Mouse (Mus musculus): ENCODE measurements around the gene Cdh7.
"Not testable (repeated sequence)": the region's sequence is repeated elsewhere in the genome, so short reads cannot be mapped to it uniquely, and the experiment has no call there.

The Cdh7 gene

DNA sequence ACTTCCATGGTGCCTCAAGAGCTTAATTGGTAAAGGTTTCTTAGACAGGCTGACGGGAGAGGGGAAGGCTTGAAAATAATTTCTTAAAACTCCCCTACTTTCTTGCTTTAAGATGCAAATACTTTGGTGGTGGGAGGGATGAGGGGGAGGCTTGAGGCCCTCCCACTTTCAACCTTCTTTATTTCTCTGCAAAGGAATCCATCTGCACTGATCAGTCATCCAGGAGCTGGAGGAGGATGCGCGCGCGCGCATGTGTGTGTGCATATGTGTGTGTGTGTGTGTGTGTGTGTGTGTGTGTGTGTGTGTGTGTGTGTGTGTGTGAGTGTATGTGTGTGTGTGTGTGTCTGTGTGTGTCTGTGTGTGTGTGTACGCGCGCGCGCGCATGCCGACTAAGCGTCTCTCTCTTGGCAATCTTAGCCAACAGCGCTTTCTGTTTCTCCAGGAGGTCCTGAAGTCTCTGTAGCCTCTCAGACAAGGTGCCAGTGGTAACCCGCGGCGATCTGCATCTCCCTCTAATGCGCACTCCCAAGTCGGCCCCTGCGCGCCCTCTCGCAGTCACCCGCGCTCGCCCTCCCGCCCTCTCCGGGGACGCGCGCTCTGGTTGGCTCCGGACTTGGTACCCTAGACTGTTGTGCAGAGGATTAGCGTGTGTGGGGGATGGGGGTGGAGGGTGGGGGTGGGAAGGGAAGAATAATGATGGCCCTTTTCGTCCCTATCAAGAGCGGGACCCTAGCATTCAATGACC lies at the start of gene Cdh7:
Cdh7 (plus strand) TSS at position 368 of the 745 bp plus-strand sequence.
- DNase-seq (ENCODE audit: low spot score), result no peak

DNA sequence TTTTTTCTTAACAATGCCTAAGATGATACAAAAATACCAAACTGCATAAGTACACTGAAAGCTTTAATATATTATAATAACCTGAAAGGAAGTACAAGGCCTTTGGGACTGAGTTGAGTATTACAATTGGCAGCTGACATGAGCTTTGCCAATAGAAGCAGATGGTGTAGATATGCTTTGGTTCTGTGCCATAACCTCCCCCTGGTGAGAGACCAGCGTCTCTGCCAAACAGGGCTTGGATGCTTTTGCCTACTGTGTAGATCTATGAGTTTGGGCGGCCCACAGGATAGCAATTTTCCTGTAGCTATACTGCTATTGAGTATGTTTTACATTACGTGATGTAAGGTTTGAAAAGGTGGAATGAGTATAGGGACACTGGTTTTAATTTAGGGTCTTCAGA lies 49.6 kb upstream of the Cdh7 start:
- no peak for DNase-seq (ENCODE audit: low spot score)

DNA sequence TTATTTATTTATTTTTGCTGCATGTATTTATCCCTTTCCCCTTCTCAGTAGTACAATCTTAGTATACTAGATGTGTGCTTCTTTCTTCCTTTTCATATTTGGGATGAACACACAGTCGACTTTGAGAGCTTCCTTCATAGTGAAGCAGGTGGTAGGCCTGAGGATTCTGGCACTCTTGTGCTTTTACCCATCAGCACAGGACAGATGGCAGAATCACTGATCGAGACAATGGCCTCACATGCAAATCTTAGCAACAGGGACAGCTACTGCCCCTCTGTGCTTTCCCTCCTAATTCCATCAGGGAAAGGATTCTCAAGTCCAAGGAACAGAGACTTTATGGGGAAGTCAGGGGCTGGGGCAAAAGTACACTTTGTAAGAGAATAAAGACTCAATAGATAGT lies 33.7 kb upstream of the Cdh7 start:
- DNase-seq (ENCODE audit: low spot score), result no peak

DNA sequence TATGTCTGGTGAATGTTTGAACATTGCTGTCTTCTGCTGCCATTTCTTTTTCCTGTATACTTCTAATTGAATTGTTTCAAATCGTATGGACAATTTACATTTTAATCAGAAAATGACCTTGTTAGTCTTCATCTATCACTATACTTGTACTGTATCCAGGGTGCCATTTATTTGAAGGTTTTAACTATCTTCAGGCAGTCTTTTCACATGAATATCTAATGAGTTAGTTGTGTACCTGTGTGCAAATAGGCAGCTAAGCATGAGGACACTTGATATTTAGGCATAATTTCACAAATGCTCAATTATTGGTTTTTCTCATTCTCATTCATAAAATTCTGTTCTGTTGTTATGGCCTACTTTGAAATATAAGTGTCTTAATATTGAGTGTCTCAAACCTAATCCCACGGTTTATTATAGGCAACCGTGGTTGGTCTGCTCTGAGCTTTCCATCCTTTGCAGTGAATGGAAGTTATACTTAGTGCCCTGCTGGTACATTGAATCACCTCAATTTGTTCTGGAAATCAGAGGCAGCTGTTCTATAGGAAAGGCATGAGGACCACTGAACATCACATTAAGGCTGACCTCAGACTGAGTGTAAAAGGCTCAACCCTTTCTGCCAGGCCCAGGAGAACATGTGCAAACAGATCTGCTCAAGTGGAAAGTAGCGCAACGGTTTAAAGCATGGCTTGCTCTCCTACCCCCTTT lies 10.4 kb upstream of the Cdh7 start:
- DNase-seq (ENCODE audit: low spot score), result no peak

DNA sequence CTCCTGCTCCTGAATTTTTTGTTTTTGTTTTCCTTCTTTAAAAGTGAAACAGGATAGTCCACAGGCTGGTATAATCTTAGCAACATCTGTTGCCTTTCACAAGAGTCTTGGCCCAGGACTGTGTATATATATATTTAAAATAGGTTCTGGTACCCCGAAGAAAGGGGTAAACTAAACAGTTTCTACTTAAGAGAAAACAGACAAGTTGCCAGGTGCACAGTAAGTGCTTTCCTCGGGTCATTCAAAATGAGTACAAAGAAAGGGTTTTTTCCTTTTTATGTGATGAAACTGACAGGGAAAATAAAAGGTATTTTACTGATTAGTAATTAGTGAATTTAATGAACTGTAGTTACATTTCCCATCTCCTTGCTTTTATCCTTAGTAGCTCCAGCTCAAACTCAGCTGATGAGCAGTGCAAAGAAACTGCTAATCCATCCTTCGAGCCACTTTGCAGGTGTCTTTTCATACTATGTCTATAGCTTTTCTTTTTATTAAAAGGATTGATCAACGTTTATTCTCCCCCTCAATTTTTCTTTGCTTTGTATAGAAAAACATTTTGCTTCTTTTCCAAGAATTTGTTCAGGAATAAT lies 9.7 kb upstream of the Cdh7 start:
- DNase-seq (ENCODE audit: low spot score), result no peak

DNA sequence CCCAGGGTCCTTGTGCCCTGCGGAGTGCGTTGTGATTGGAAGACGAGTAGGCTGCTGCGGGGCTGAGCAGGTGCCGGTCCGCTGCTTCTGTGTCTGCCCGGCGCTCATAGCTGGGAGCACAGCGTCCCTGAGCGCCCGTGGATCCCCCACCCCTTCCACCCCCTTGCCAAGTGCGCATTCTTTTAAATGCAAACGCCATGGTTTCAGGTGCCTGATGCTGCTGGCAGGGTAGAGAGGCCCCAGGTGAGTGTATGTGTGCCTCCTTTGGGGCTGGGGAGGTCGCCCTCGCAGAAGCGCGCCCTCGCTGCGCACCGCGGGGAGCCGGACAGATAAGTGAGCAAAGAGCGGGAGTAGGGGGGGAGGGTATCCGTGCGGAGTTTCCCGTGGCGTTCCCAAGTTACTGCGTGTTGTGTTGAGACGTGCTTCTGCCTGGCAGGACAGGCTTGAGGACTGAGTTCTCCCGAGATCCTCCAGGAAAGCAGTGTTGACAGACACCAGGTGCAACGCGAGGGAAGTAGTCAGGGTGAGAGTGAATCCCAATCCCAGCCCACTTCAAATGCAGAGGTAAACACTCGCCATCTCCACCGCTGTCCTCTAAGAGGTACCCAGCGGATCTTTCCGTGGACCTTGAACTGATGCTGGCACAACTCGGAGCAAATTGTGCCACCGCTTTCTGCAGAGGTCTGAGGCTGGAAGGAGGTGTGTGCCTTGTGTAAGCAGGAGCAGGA lies 742 bp downstream of the Cdh7 start:
- no peak for DNase-seq (ENCODE audit: low spot score)

DNA sequence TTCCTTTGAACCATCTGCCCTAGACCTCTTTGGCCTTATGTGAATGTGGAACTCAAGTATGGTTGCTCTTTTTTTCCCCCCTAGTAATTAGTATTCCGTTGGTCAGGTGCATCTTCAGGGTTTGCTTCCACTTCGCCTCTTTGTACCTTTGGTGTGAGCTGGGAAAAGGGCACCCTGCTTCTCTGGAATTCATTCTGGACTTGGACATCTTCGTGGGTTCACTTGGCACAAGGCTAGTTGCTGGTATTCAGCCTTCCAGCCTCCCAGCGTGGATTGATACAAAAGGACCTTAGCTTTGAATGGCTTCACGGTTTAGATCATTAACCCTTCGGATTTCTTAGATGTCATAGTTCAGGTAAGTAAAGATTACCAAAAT lies 1.3 kb downstream of the Cdh7 start:
- no peak for DNase-seq (ENCODE audit: low spot score)

DNA sequence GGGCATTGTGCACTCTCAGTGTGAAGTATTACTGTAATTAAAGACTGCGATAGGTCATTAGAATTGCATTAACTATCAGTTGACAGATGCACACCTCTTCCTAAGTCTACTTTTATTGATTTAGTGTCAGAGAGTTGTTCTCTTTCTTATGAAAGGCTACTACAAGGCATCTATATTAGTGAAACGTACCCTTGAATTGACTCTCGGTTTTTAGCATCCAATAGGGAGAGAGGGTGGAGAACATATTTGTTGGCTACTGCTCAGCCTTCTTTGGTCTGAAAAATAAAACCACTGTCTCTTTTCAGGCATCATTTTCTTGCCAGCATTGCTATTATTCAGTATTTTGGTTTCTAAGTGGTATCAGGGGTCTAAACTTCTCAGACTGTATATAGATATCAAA lies 2.5 kb downstream of the Cdh7 start:
- DNase-seq (ENCODE audit: low spot score), result no peak

DNA sequence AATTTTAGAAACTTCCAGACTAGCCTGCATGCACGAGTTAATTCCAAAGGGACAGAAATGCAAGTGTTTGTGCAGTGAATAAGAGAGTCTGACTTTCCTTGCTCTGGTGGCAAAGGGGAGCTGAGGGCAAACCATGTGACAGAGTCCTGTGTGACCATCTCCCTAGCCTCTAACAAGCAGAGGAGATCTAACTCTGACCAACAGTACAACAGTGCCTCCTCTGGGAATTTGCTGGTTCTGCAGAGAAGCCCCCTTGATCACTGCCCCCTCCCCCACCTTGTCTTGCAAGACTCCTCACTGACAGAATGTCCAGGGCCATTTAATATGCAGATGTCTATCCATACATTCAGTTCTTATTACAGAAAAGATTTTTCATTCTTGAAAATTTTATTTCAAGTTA lies 3.2 kb downstream of the Cdh7 start:
- DNase-seq (ENCODE audit: low spot score), result no peak

DNA sequence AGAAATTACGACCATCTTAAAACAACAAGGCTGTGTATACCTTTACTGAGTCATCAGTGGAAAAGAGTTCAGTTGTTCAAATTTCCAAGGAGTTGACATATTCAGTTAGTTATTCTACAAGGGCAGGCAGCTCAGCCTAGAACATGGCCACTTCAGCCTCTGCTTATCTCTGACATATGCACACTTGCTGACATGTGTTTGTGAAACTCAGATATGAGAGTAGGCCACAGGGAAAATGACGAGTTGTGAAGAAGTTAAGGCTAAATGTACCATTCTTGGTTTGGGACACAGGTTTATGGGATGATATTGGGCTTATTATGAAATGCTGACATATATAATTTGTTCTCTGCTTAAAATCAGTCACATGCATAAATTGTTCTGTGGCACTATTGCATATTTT lies 7.3 kb downstream of the Cdh7 start:
- DNase-seq (ENCODE audit: low spot score), result no peak

DNA sequence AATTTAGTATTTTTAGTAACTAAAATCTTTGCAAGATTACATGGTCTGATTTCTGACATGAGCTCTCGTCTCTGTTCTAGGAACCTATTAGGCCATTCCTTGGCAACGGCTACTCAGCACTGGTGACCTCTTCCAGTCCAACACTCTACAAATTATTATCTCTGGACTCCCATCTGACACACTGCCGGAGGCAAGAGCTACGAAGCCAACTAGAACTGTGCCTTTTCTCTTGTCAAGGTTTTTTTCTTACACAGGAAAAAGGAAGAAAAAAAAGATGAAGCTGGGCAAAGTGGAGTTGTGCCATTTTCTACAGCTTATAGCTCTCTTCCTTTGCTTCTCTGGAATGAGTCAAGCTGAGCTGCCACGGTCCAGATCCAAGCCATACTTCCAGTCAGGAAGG lies 11.7 kb downstream of the Cdh7 start:
- DNase-seq (ENCODE audit: low spot score), result no peak

DNA sequence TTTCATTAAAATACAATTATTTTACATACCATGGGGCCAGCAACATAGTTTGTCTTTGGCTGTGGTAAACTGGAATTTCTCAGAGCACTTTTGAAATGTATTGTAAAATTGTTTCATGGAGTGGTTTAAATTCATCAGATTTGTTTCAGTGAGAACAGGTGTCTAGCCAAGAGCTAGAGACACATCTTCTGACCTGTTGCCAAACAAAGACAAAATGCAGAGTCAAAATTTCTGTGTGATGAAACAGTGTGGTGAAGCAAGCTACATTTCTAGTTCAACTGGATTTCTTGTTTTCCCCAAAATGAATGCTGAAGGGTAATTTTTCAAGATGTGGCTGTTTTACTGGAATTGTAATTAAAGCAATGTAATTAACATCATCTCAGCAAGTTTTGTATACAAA lies 22.2 kb downstream of the Cdh7 start:
- no peak for DNase-seq (ENCODE audit: low spot score)

DNA sequence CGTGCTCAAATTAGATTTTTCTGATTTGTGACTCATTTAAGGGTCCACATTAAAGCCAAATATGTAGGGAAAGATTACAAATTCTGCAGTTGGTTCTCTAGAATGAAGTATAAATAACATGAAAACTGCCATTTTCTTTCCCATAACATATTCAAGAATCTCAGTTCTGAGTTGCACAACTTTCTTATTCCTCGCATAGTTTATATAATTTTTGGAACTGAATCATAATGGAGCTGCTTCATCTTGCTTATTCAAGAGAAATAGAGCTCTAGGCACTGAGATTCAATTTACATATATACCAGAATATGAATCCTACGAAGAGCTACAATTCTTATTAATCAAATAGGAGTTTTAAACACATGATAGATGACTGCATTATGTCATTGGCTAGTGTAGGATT lies 22.8 kb downstream of the Cdh7 start:
- no peak for DNase-seq (ENCODE audit: low spot score)

DNA sequence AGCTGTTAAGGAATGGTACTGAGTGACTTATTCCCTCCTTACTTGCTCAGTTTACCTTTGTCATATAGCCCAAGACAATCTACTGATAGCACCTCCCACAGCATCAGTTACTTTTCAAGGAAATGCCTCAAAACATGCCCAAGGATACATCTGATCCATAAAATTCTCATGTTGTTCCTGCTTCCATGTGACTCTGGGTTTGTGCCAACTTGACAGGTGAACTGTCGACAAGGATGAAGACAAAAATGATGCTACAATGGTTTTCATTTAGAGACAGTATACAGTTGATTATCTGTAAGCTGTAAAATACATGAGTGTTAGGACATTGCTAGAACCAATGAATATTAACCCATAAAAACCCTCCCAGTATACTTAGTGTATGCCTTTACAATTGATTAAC lies 29.9 kb downstream of the Cdh7 start:
- DNase-seq (ENCODE audit: low spot score), result no peak

DNA sequence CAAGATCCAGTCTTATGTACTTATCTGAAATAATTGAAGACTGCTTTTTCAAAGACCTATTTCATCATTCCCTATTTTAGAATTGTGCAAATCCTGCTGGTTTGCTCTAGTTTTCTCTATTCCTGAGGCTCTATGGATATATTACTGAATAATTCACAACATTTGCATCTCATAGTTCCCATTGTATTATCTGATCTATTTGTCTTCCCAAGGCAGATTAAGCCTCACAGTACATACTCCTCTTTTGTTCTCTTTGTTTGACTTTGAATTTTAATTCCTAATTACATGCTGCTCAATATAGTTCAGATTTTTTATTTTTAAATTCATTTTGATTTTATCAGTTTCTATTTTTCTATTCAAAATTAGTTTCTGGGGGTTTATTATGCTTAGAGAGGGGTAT lies 74.1 kb downstream of the Cdh7 start:
- no peak for DNase-seq (ENCODE audit: low spot score)

DNA sequence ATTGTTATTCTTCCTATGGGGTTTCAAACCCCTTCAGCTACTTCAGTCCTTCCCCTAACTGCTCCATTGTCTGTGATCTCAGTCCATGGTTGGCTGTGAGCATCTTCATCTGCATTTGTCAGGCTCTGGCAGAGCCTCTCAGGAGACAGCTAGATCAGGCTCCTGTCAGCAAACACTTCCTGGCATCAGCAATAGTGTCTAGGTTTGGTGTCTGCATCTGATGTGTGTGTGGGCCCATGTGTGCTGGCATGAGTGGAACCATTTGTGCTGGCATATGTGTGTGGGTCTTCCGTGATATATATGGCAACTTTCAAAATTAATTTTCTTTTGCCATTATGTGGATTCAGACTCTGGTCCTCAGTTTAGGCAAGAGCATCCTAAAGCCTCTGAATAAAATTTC lies 85.2 kb downstream of the Cdh7 start:
- DNase-seq (ENCODE audit: low spot score), result no peak

DNA sequence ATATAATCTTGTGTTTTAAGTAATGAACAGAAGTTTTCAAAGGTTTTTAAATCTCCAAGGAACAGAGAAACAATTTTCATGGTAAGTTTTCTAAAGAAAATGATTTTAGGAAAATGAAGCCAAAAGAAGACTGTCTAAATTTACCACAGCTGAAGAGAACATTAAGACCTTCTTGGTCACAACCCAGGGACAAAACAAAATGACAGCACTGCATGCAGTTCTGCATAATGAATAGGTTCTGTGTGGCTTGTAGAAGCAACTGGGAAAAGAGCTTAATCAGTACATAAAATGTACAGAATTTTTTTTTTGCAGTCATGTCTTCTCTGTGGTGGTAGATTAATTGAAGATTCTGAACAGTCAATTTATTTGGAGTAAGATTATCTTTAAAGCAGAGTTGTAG lies 96.2 kb downstream of the Cdh7 start:
- no peak for DNase-seq (ENCODE audit: low spot score)

DNA sequence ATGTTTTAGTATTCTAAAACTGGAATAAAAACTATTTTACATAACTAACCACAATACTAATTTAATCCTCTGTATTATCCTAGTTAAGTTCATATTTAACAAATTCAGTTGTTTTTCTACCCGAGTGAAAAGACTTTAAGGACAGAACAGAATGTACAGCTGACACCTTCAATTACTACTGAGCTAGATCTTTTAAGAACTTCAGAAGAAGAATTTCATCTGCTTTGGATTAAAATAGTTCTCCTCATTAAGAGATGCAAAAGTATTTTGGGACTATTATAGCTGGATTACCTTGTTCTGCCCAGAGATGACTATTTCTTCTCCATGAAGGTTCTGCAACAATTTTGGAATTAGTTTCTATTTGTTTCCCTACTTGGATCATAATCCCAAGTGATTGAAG lies 135.8 kb downstream of the Cdh7 start:
- DNase-seq (ENCODE audit: low spot score), result no peak

DNA sequence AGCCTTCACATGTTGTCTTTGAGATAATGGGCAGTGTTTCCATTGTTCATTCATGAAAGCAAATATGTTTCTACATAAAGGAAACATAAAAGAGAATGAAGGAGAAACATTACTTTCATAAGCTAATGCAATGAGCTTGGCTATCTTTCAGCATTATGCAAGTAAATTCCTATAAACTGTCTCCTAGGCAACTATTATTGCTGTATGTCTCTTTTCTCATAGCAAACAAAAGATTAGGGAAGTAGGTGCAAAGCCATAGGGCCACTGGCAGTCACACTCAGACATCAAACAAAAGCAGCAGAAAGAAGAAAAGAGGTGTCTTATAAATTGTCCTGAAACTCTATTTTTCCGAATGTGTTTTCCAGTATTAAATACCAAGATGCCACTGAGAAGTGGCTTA lies 136.6 kb downstream of the Cdh7 start:
- no peak for DNase-seq (ENCODE audit: low spot score)

DNA sequence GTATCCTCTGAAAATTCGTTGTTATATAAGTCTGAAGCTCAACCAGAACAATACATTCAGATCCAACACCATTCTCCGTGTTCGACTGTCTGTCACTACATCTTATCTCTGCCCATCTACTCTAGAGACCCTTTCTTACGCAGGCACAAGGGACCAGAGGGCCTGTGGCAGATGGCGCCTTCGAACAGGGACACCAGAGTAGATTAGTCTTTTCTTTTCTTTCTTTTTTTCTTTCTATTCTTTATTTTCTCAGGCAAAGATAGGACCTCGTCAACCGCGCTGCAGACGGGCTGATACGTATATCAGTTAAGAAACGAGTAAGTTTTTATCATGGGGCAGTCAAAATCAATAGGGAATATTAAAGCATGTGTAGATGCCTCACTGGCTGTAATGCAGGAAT lies 189.2 kb downstream of the Cdh7 start:
- DNase-seq (ENCODE audit: low spot score), result not testable (repeated sequence)

Measured in ovary, postnatal 10 days (tissue).